Comparison of ENCODE assay signal across 9 mouse cellular contexts in the genomic region with DNA sequence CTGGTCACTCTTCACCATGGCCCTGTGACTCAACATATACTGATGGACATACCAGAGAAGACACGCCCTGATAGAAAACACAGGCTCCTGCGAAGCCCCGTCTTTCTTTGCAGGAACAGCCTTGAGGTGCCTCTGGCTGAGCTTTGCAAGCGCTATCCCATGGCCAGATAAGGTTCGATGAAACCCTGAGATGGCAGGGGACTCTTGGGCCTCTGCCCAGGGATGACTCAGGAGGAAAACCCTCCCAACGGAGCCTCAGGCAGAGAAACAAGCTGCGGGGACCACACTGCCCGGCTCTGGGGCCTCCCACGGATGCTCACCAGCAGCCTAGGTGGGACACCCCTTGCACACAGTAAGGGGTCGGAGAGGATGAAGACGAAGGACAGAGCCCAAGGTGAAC.
DNase-seq lines count a peak whose midpoint lies in the region; ATAC-seq lines count a peak whose summit lies in the region.
"Had no signal": no experiment of that assay in that cellular context is flagged by ENCODE, and none has a peak within 500 bp of the region (broad histone marks: within the 10 kb centered on the region; RNA-seq: fewer than 3 reads in every experiment).

No protein-coding gene starts in this region.

- ATAC-seq in hindbrain, embryonic 11.5 days (ENCODE audit: low FRiP score): no peak
- ATAC-seq in erythroblast, adult 5-6 weeks (replicated peaks; ENCODE audit: low FRiP score, poor library complexity, severe bottlenecking): no peak

- no peak overlapping the region for H3K9ac ChIP-seq in hindbrain, embryonic 11.5 days (ENCODE audit: low read depth, low read length)

- H3K4me3 ChIP-seq in hindbrain, embryonic 10.5 days: no peak overlapping the region
- H3K4me3 ChIP-seq in hindbrain, embryonic 11.5 days (ENCODE audit: low read depth, low read length): no peak overlapping the region
- H3K4me3 ChIP-seq: erythroblast, embryonic 14.5 days had no signal

- no peak overlapping the region for H3K4me2 ChIP-seq in hindbrain, embryonic 11.5 days (replicated peaks; ENCODE audit: low read depth, low read length)

- DNase-seq in hindbrain, embryonic 10.5 days (ENCODE audit: low spot score): no peak
- DNase-seq in hindbrain, embryonic 11.5 days (ENCODE audit: low spot score): no peak
- peak; percentile 90 for DNase-seq in Muller cell, postnatal 12 days (ENCODE audit: inconsistent ontology term)
- DNase-seq in cerebellum, postnatal 14 days: peak; percentile 63 to 66
- peak; percentile 36 for DNase-seq in lung, postnatal 10 days
- DNase-seq in embryo, embryonic 10.5 days (ENCODE audit: low spot score): no peak
- no peak for DNase-seq in left cerebral cortex, adult 11 months (ENCODE audit: low spot score)

- H3K4me1 ChIP-seq in hindbrain, embryonic 10.5 days (replicated peaks): peaks cover 27% of the 10 kb centered on the region
- H3K4me1 ChIP-seq in hindbrain, embryonic 11.5 days (replicated peaks; ENCODE audit: control insufficient read depth, insufficient read depth, low read length): no peaks in the 10 kb centered on the region; the same call in 1 of the 2 replicates

- no peaks in the 10 kb centered on the region for H3K9me3 ChIP-seq in hindbrain, embryonic 10.5 days
- H3K9me3 ChIP-seq in hindbrain, embryonic 11.5 days (ENCODE audit: control insufficient read depth, low read length): no peaks in the 10 kb centered on the region

- H3K36me3 ChIP-seq in hindbrain, embryonic 10.5 days: peaks cover 65% of the 10 kb centered on the region
- H3K36me3 ChIP-seq in hindbrain, embryonic 11.5 days (ENCODE audit: control insufficient read depth, insufficient read depth, low read length): no peaks in the 10 kb centered on the region

- no peaks in the 10 kb centered on the region for H3K27me3 ChIP-seq in hindbrain, embryonic 10.5 days (ENCODE audit: insufficient read depth, poor library complexity, severe bottlenecking)
- H3K27me3 ChIP-seq in hindbrain, embryonic 11.5 days (ENCODE audit: control insufficient read depth, insufficient read depth, low read length): no peaks in the 10 kb centered on the region

- H3K27ac ChIP-seq in hindbrain, embryonic 10.5 days: peak overlapping the region; percentile 5; the same call in 1 of the 2 replicates
- no peak overlapping the region for H3K27ac ChIP-seq in hindbrain, embryonic 11.5 days (ENCODE audit: low read depth, low read length)

- WGBS in hindbrain, embryonic 10.5 days: 89% methylated on average over 11 of the region's 11 CpGs
- 86% methylated on average over 11 of the region's 11 CpGs for WGBS in hindbrain, embryonic 11.5 days

Comparison
In these comparisons a context has a peak if more than half of its experiments do, and no peak if none do; other contexts are left out.
1. DNase-seq: peak in Muller cell, postnatal 12 days (single experiment), cerebellum, postnatal 14 days (2 of 2) and lung, postnatal 10 days (single experiment); none in hindbrain, embryonic 10.5 days (single experiment), hindbrain, embryonic 11.5 days (single experiment), embryo, embryonic 10.5 days (single experiment) and left cerebral cortex, adult 11 months (single experiment).